Mouse (Mus musculus) heart, embryonic 16.5 days (tissue): ENCODE measurements at regions not wholly inside any gene's neighbourhood (a gene's known extent, or its start where the extent isn't known, plus 50 kb on each side); places are given as distances from the start of the nearest gene placed in this dataset.

Source experiments
- ATAC-seq: fragments of 200-750 bp; cut with Nextera tagmentation; replicated peaks from 2 replicates; pipeline ENCODE4 v1.8.0; 2017; ENCODE audit warnings: moderate number of reproducible peaks; ENCODE audit not compliant: insufficient read depth, low FRiP score; ENCODE audit errors: extremely low read depth
- H3K27ac ChIP-seq: fragments of 300-500 bp; sonication (generic); 2 replicates; pipeline ENCODE4 v1.5.1; 2014; ENCODE audit warnings: mild to moderate bottlenecking, low read length, control low read depth, moderate library complexity
- H3K27me3 ChIP-seq: fragments of 300-500 bp; sonication (generic); 2 replicates; pipeline ENCODE4 v1.6.1; 2014; ENCODE audit warnings: low read length, mixed read lengths; ENCODE audit not compliant: control insufficient read depth, insufficient read depth
- H3K36me3 ChIP-seq: fragments of 300-500 bp; sonication (generic); 2 replicates; pipeline ENCODE4 v1.6.1; 2014; ENCODE audit not compliant: control insufficient read depth, insufficient read depth
- H3K4me1 ChIP-seq: fragments of 300-500 bp; sonication (generic); 2 replicates; pipeline ENCODE4 v1.6.1; 2014; ENCODE audit warnings: low read length, mixed read lengths; ENCODE audit not compliant: control insufficient read depth, insufficient read depth
- H3K4me2 ChIP-seq: fragments of 300-500 bp; sonication (generic); 2 replicates; pipeline ENCODE4 v1.6.1; 2014; ENCODE audit warnings: low read depth, mild to moderate bottlenecking, control low read depth, low read length
- H3K4me3 ChIP-seq: fragments of 300-500 bp; sonication (generic); 2 replicates; pipeline ENCODE4 v1.5.1; 2014; ENCODE audit warnings: mild to moderate bottlenecking, control low read depth, low read length
- H3K9ac ChIP-seq: fragments of 300-500 bp; sonication (generic); 2 replicates; pipeline ENCODE4 v1.6.1; 2014; ENCODE audit warnings: low read length, control low read depth
- H3K9me3 ChIP-seq: fragments of 300-500 bp; sonication (generic); replicated peaks from 2 replicates; pipeline ENCODE4 v1.6.1; 2016; ENCODE audit warnings: low read length; ENCODE audit not compliant: control insufficient read depth
- WGBS: fragments of 180-500 bp; shearing (Covaris S2); extraction: QIAGEN DNeasy Blood & Tissue Kit; methylation state at CpG from one replicate; pipeline ENCODE4 v1.1.7; 2014; 5-methylcytosine and 5-hydroxymethylcytosine counted together

- no peaks in the 10 kb centered on the region for H3K9me3 ChIP-seq
- H3K27ac ChIP-seq: no peak overlapping the region
- no peaks in the 10 kb centered on the region for H3K36me3 ChIP-seq
- ATAC-seq: no peak
- no peaks in the 10 kb centered on the region for H3K27me3 ChIP-seq
- no peak overlapping the region for H3K9ac ChIP-seq
- H3K4me3 ChIP-seq: no peak overlapping the region
- 68% methylated on average over 5 of the region's 5 CpGs for WGBS
- H3K4me1 ChIP-seq: 0 out of 2 replicates have a peak, but pooled peaks cover 3% of the 10 kb centered on the region
- H3K4me2 ChIP-seq: no peak overlapping the region
Observed at GRCm38 (mm10) chr10:19118569-19119280, 103.3 kb upstream of the Tnfaip3 start.

- no peak for ATAC-seq
- 0 out of 2 replicates have a peak, but pooled peaks cover 2% of the 10 kb centered on the region for H3K4me1 ChIP-seq
Observed at GRCm38 (mm10) chr10:19117071-19117605, 101.7 kb upstream of the Tnfaip3 start.

GRCm38 (mm10) chr10:19112459-19112858, 97.0 kb upstream of the Tnfaip3 start:
- H3K27me3 ChIP-seq: no peaks in the 10 kb centered on the region
- no peak overlapping the region for H3K27ac ChIP-seq
- no peak overlapping the region for H3K4me3 ChIP-seq
- H3K9ac ChIP-seq: no peak overlapping the region
- H3K4me1 ChIP-seq: no peaks in the 10 kb centered on the region
- H3K4me2 ChIP-seq: no peak overlapping the region
- no peaks in the 10 kb centered on the region for H3K36me3 ChIP-seq
- H3K9me3 ChIP-seq: no peaks in the 10 kb centered on the region
- 70% methylated on average over 2 of the region's 2 CpGs for WGBS
- ATAC-seq: no peak

More at GRCm38 (mm10) chr10:19117071-19117605, 101.7 kb upstream of the Tnfaip3 start:
- no peak overlapping the region for H3K4me3 ChIP-seq
- H3K36me3 ChIP-seq: no peaks in the 10 kb centered on the region
- no peaks in the 10 kb centered on the region for H3K27me3 ChIP-seq
- WGBS: 71% methylated on average over 9 of the region's 9 CpGs
- H3K9me3 ChIP-seq: no peaks in the 10 kb centered on the region
- H3K27ac ChIP-seq: no peak overlapping the region
- no peak overlapping the region for H3K4me2 ChIP-seq
- no peak overlapping the region for H3K9ac ChIP-seq

- no peak overlapping the region for H3K9ac ChIP-seq
- H3K27me3 ChIP-seq: no peaks in the 10 kb centered on the region
- ATAC-seq: no peak
- no peak overlapping the region for H3K27ac ChIP-seq
- no peaks in the 10 kb centered on the region for H3K9me3 ChIP-seq
- no peaks in the 10 kb centered on the region for H3K4me1 ChIP-seq
- no peak overlapping the region for H3K4me2 ChIP-seq
- no peaks in the 10 kb centered on the region for H3K36me3 ChIP-seq
- WGBS: 61% methylated on average over 6 of the region's 6 CpGs
- H3K4me3 ChIP-seq: no peak overlapping the region
Observed at GRCm38 (mm10) chr10:19105231-19105681, 89.8 kb upstream of the Tnfaip3 start.

- Histone ChIP-seq H3K27ac (no peak overlapping the region), H3K4me2 (no peak overlapping the region), H3K4me1 (no peaks in the 10 kb centered on the region), H3K36me3 (no peaks in the 10 kb centered on the region), H3K4me3 (no peak overlapping the region), H3K9ac (no peak overlapping the region), H3K9me3 (no peaks in the 10 kb centered on the region), H3K27me3 (no peaks in the 10 kb centered on the region)
- WGBS: 68% methylated on average over 5 of the region's 5 CpGs
- ATAC-seq: no peak
Observed at GRCm38 (mm10) chr10:19104671-19105203, 89.3 kb upstream of the Tnfaip3 start.

GRCm38 (mm10) chr10:19099369-19100285, 84.2 kb upstream of the Tnfaip3 start:
- no peak overlapping the region for H3K9ac ChIP-seq
- H3K9me3 ChIP-seq: no peaks in the 10 kb centered on the region
- H3K27ac ChIP-seq: no peak overlapping the region
- no peaks in the 10 kb centered on the region for H3K4me1 ChIP-seq
- no peak overlapping the region for H3K4me3 ChIP-seq
- no peak for ATAC-seq
- 74% methylated on average over 10 of the region's 10 CpGs for WGBS
- no peaks in the 10 kb centered on the region for H3K36me3 ChIP-seq
- H3K4me2 ChIP-seq: no peak overlapping the region
- H3K27me3 ChIP-seq: no peaks in the 10 kb centered on the region

GRCm38 (mm10) chr10:19094297-19094696, 78.8 kb upstream of the Tnfaip3 start:
- Histone ChIP-seq H3K9ac (no peak overlapping the region), H3K27ac (no peak overlapping the region), H3K9me3 (no peaks in the 10 kb centered on the region), H3K4me1 (no peaks in the 10 kb centered on the region), H3K4me2 (no peak overlapping the region), H3K4me3 (no peak overlapping the region), H3K36me3 (no peaks in the 10 kb centered on the region), H3K27me3 (no peaks in the 10 kb centered on the region)
- 27% methylated on average over 8 of the region's 8 CpGs for WGBS
- peak; percentile 45; the same call in 1 of the 2 replicates for ATAC-seq

- WGBS: 67% methylated on average over 3 of the region's 3 CpGs
- Histone ChIP-seq H3K9me3 (no peaks in the 10 kb centered on the region), H3K27ac (no peak overlapping the region), H3K9ac (no peak overlapping the region), H3K4me3 (no peak overlapping the region), H3K4me2 (no peak overlapping the region), H3K4me1 (no peaks in the 10 kb centered on the region), H3K27me3 (no peaks in the 10 kb centered on the region), H3K36me3 (no peaks in the 10 kb centered on the region)
- no peak for ATAC-seq
Observed at GRCm38 (mm10) chr10:19093689-19094088, 78.2 kb upstream of the Tnfaip3 start.
